19 mouse cellular contexts compared by ENCODE assay signal in genomic region chr16:80202811-80203210, GRCm38 (mm10).
DNase-seq lines count a peak whose midpoint lies in the region; ATAC-seq and TF ChIP-seq lines count a peak whose summit lies in the region.
"Had no signal": no experiment of that assay in that cellular context is flagged by ENCODE, and none has a peak within 500 bp of the region (broad histone marks: within the 10 kb centered on the region; RNA-seq: fewer than 3 reads in every experiment).

No protein-coding gene starts in this region.

- no peak overlapping the region for H3K4me2 ChIP-seq in forebrain, embryonic 14.5 days (ENCODE audit: low read length)
- no peak overlapping the region for H3K4me2 ChIP-seq in forebrain, embryonic 15.5 days (replicated peaks)
- H3K4me2 ChIP-seq in forebrain, postnatal 0 days (ENCODE audit: low read depth) = no peak overlapping the region
- no peak overlapping the region for H3K4me2 ChIP-seq in forebrain, embryonic 12.5 days
- H3K4me2 ChIP-seq: embryonic facial prominence, embryonic 12.5 days had no signal

- H3K36me3 ChIP-seq in forebrain, embryonic 14.5 days (ENCODE audit: control insufficient read depth, insufficient read depth, low read length) = no peaks in the 10 kb centered on the region
- H3K36me3 ChIP-seq in forebrain, embryonic 15.5 days = no peaks in the 10 kb centered on the region
- no peaks in the 10 kb centered on the region for H3K36me3 ChIP-seq in forebrain, postnatal 0 days (ENCODE audit: insufficient read depth)
- no peaks in the 10 kb centered on the region for H3K36me3 ChIP-seq in forebrain, embryonic 12.5 days (replicated peaks)
- H3K36me3 ChIP-seq: embryonic facial prominence, embryonic 10.5 days; embryonic facial prominence, embryonic 12.5 days had no signal

- H3K27me3 ChIP-seq in forebrain, embryonic 14.5 days (replicated peaks; ENCODE audit: control insufficient read depth, insufficient read depth, low read length) = no peaks in the 10 kb centered on the region
- no peaks in the 10 kb centered on the region for H3K27me3 ChIP-seq in forebrain, embryonic 15.5 days
- H3K27me3 ChIP-seq in forebrain, postnatal 0 days (ENCODE audit: insufficient read depth, low read length) = no peaks in the 10 kb centered on the region
- H3K27me3 ChIP-seq in forebrain, embryonic 12.5 days = no peaks in the 10 kb centered on the region
- H3K27me3 ChIP-seq: embryonic facial prominence, embryonic 12.5 days had no signal

- TF ChIP-seq CTCF in forebrain, postnatal 0 days (IDR thresholded peaks at IDR 0.05; ENCODE audit: low read depth) = no peak
- no peak for TF ChIP-seq CTCF in brain, embryonic 14.5 days (IDR thresholded peaks at IDR 0.05; ENCODE audit: borderline replicate concordance, extremely low read depth, insufficient read depth, insufficient read length)

- H3K9ac ChIP-seq in forebrain, embryonic 14.5 days (ENCODE audit: low read length) = no peak overlapping the region
- no peak overlapping the region for H3K9ac ChIP-seq in forebrain, embryonic 15.5 days (replicated peaks)
- no peak overlapping the region for H3K9ac ChIP-seq in forebrain, postnatal 0 days
- H3K9ac ChIP-seq in forebrain, embryonic 12.5 days = no peak overlapping the region
- H3K9ac ChIP-seq: embryonic facial prominence, embryonic 12.5 days had no signal

- no peaks in the 10 kb centered on the region for H3K4me1 ChIP-seq in forebrain, embryonic 14.5 days (ENCODE audit: control insufficient read depth, insufficient read depth, low read length)
- no peaks in the 10 kb centered on the region for H3K4me1 ChIP-seq in forebrain, embryonic 15.5 days
- no peaks in the 10 kb centered on the region for H3K4me1 ChIP-seq in forebrain, postnatal 0 days (ENCODE audit: insufficient read depth)
- no peaks in the 10 kb centered on the region for H3K4me1 ChIP-seq in forebrain, embryonic 12.5 days
- H3K4me1 ChIP-seq: embryonic facial prominence, embryonic 10.5 days; embryonic facial prominence, embryonic 12.5 days had no signal

- no peak overlapping the region for H3K27ac ChIP-seq in forebrain, embryonic 14.5 days (ENCODE audit: low read depth, low read length)
- no peak overlapping the region for H3K27ac ChIP-seq in forebrain, embryonic 15.5 days (replicated peaks)
- no peak overlapping the region for H3K27ac ChIP-seq in forebrain, postnatal 0 days (ENCODE audit: low read depth, low read length)
- no peak overlapping the region for H3K27ac ChIP-seq in forebrain, embryonic 12.5 days
- H3K27ac ChIP-seq: embryonic facial prominence, embryonic 10.5 days; embryonic facial prominence, embryonic 12.5 days; gastrocnemius, adult 2 months had no signal

- no peaks in the 10 kb centered on the region for H3K9me3 ChIP-seq in forebrain, embryonic 14.5 days (replicated peaks; ENCODE audit: control insufficient read depth, low read length)
- 0 out of 2 replicates have a peak, but pooled peaks cover 3% of the 10 kb centered on the region for H3K9me3 ChIP-seq in forebrain, embryonic 15.5 days
- H3K9me3 ChIP-seq in forebrain, postnatal 0 days (ENCODE audit: low read length) = 0 out of 2 replicates have a peak, but pooled peaks cover 6% of the 10 kb centered on the region
- H3K9me3 ChIP-seq in forebrain, embryonic 12.5 days = no peaks in the 10 kb centered on the region
- H3K9me3 ChIP-seq: embryonic facial prominence, embryonic 10.5 days; embryonic facial prominence, embryonic 12.5 days had no signal

- peak; percentile 46; the same call in 1 of the 2 replicates for ATAC-seq in forebrain, embryonic 14.5 days
- no peak; the same call in 1 of the 2 replicates for ATAC-seq in forebrain, embryonic 15.5 days (replicated peaks)
- ATAC-seq in forebrain, postnatal 0 days = peak; percentile 85
- no peak for ATAC-seq in forebrain, embryonic 12.5 days (ENCODE audit: low FRiP score)

- peak; percentile 56 for DNase-seq in forebrain, embryonic 14.5 days (ENCODE audit: low spot score)
- DNase-seq in forebrain, postnatal 0 days = peak; percentile 69
- peak; percentile 12 for DNase-seq in brain, adult 2 months (ENCODE audit: low read depth, low spot score)
- peak; percentile 73 for DNase-seq in brain, embryonic 14.5 days (ENCODE audit: low read depth)
- no peak for DNase-seq in left cerebral cortex, postnatal 36 days (ENCODE audit: low spot score in 2 of 2)
- DNase-seq in kidney, adult 18-20 months = no peak
- DNase-seq: adrenal gland, adult 2 months; adrenal gland, postnatal 10 days; adrenal gland, postnatal 25 days; cerebellum, adult 11-12 months; cerebellum, adult 2 months; cerebellum, adult 9-10 months; cerebellum, postnatal 10 days; cerebellum, postnatal 25 days; gastrocnemius, adult 2 months had no signal

- intact Hi-C loops in left cerebral cortex, postnatal 36 days (cut with DNase I) = no loop called here

- no peak overlapping the region for H3K4me3 ChIP-seq in forebrain, embryonic 14.5 days (ENCODE audit: low read depth, low read length)
- no peak overlapping the region for H3K4me3 ChIP-seq in forebrain, embryonic 15.5 days
- no peak overlapping the region for H3K4me3 ChIP-seq in forebrain, postnatal 0 days (ENCODE audit: low read depth, low read length)
- H3K4me3 ChIP-seq in forebrain, embryonic 12.5 days (replicated peaks) = no peak overlapping the region
- H3K4me3 ChIP-seq: embryonic facial prominence, embryonic 10.5 days; embryonic facial prominence, embryonic 12.5 days; gastrocnemius, adult 2 months had no signal

- 78% methylated on average over 3 of the region's 3 CpGs for WGBS in forebrain, embryonic 14.5 days
- WGBS in forebrain, embryonic 15.5 days = 74% methylated on average over 3 of the region's 3 CpGs
- 70% methylated on average over 3 of the region's 3 CpGs for WGBS in forebrain, postnatal 0 days
- WGBS in forebrain, embryonic 12.5 days = 94% methylated on average over 3 of the region's 3 CpGs

- no peak for TF ChIP-seq POLR2A in brain, embryonic 14.5 days (IDR thresholded peaks at IDR 0.05; ENCODE audit: borderline replicate concordance, extremely low read depth, insufficient read depth, insufficient read length, poor library complexity, severe bottlenecking)

Comparison
In these comparisons a context has a peak if more than half of its experiments do, and no peak if none do; other contexts are left out.
1. ATAC-seq: peak in forebrain, embryonic 14.5 days (single experiment) and forebrain, postnatal 0 days (single experiment); none in forebrain, embryonic 15.5 days (single experiment) and forebrain, embryonic 12.5 days (single experiment).
2. DNase-seq: peak in forebrain, embryonic 14.5 days (single experiment), forebrain, postnatal 0 days (single experiment), brain, adult 2 months (single experiment) and brain, embryonic 14.5 days (single experiment); none in left cerebral cortex, postnatal 36 days (0 of 2) and kidney, adult 18-20 months (single experiment).